Mouse (Mus musculus) hindbrain, embryonic 14.5 days (tissue): Measurements from ENCODE around the gene Mycbpap. TPM values are rescaled to one million over a fixed set of nuclear protein-coding genes. Genes with fewer than 3 reads are reported as not detected.

Experiments used
- ATAC-seq: fragments of 200-750 bp; cut with Nextera tagmentation; 2 replicates; pipeline ENCODE4 v1.8.0; 2017; ENCODE audit warnings: moderate number of reproducible peaks, mild to moderate bottlenecking, moderate TSS enrichment, moderate library complexity; ENCODE audit not compliant: low FRiP score
- DNase-seq: peaks from one replicate; pipeline ENCODE4 v3.0.0-alpha.2; 2015; ENCODE audit warnings: low spot score
- H3K27ac ChIP-seq: fragments of 300-500 bp; sonication (generic); 2 replicates; pipeline ENCODE4 v1.5.1; 2014; ENCODE audit warnings: mild to moderate bottlenecking, moderate library complexity
- H3K27me3 ChIP-seq: fragments of 300-500 bp; sonication (generic); 2 replicates; pipeline ENCODE4 v1.6.1; 2014; ENCODE audit warnings: mild to moderate bottlenecking, low read length, mixed read lengths; ENCODE audit not compliant: control insufficient read depth, insufficient read depth
- H3K36me3 ChIP-seq: fragments of 300-500 bp; sonication (generic); replicated peaks from 2 replicates; pipeline ENCODE4 v1.6.1; 2014; ENCODE audit not compliant: control insufficient read depth, insufficient read depth
- H3K4me1 ChIP-seq: fragments of 300-500 bp; sonication (generic); replicated peaks from 2 replicates; pipeline ENCODE4 v1.6.1; 2014; ENCODE audit warnings: antibody characterized with exemption, low read length, mixed read lengths; ENCODE audit not compliant: control insufficient read depth, insufficient read depth
- H3K4me2 ChIP-seq: fragments of 300-500 bp; sonication (generic); replicated peaks from 2 replicates; pipeline ENCODE4 v1.6.1; 2014; ENCODE audit warnings: mild to moderate bottlenecking, moderate library complexity
- H3K4me3 ChIP-seq: fragments of 300-500 bp; sonication (generic); replicated peaks from 2 replicates; pipeline ENCODE4 v1.5.1; 2014; ENCODE audit warnings: mild to moderate bottlenecking, low read length
- H3K9ac ChIP-seq: fragments of 300-500 bp; sonication (generic); 2 replicates; pipeline ENCODE4 v1.6.1; 2014
- H3K9me3 ChIP-seq: fragments of 300-500 bp; sonication (generic); 2 replicates; pipeline ENCODE4 v1.6.1; 2016; ENCODE audit warnings: low read length; ENCODE audit not compliant: control insufficient read depth
- WGBS: fragments of 180-500 bp; shearing (Covaris S2); extraction: QIAGEN DNeasy Blood & Tissue Kit; methylation state at CpG from one replicate; pipeline ENCODE4 v1.1.7; 2014; 5-methylcytosine and 5-hydroxymethylcytosine counted together
- polyA plus RNA-seq: library from polyadenylated mRNA; unstranded; fragments of >200 nt; fragmentation: Nextera tagmentation; extraction: Ambion mirVana; gene quantifications from 2 replicates; pipeline ENCODE4 v1.2.1, GENCODE M21; 2014

Gene Mycbpap
- polyA plus RNA-seq, 1 experiment from 2014 or later = 3.3 TPM

- Histone ChIP-seq H3K36me3 (no peaks in the 10 kb centered on the region), H3K27me3 (peaks cover 26% of the 10 kb centered on the region), H3K4me2 (peak overlapping the region; percentile 55; the same call in 1 of the 2 replicates), H3K27ac (no peak overlapping the region), H3K4me3 (no peak overlapping the region), H3K4me1 (peaks cover 21% of the 10 kb centered on the region), H3K9me3 (no peaks in the 10 kb centered on the region), H3K9ac (no peak overlapping the region)
- WGBS = 24% methylated on average over 8 of the region's 8 CpGs
- no peak for ATAC-seq
- no peak for DNase-seq
Measured at GRCm38 (mm10) chr11:94500362-94500761, 21.2 kb downstream of the Mycbpap start.

- peak within 1 kb of the TSS; percentile 55 for H3K4me2 ChIP-seq
- H3K4me1 ChIP-seq = peaks cover 21% of the 10 kb centered on the region
- under 1% methylated on average over 25 of the region's 26 CpGs for WGBS
- peak within 1 kb of the TSS; percentile 18 for H3K4me3 ChIP-seq
- H3K9ac ChIP-seq = peak within 1 kb of the TSS; percentile 46
- H3K36me3 ChIP-seq = no peaks in the 10 kb centered on the region
- no peak within 1 kb of the TSS for H3K27ac ChIP-seq
- H3K9me3 ChIP-seq = no peaks in the 10 kb centered on the region
- peaks cover 26% of the 10 kb centered on the region for H3K27me3 ChIP-seq
- DNase-seq (no peak), ATAC-seq (no peak)
Measured at GRCm38 (mm10) chr11:94499661-94500152, 21.8 kb downstream of the Mycbpap start, which contains the start of gene Epn3. TSS of gene Epn3 (minus strand) at chr11:94499974.

GRCm38 (mm10) chr11:94499035-94499434 is 22.5 kb downstream of the Mycbpap start:
- Histone ChIP-seq H3K4me3 (peak overlapping the region; percentile 18), H3K9ac (0 out of 2 replicates have a peak overlapping the region, but pooled peaks have one; percentile 25), H3K27me3 (peaks cover 26% of the 10 kb centered on the region), H3K36me3 (no peaks in the 10 kb centered on the region), H3K4me1 (peaks cover 21% of the 10 kb centered on the region), H3K27ac (no peak overlapping the region), H3K4me2 (peak overlapping the region; percentile 55), H3K9me3 (no peaks in the 10 kb centered on the region)
- WGBS = 13% methylated on average over 2 of the region's 2 CpGs
- DNase-seq = no peak
- peak; percentile 44; the same call in 1 of the 2 replicates for ATAC-seq

- Histone ChIP-seq H3K27ac (peak overlapping the region; percentile 14; the same call in 1 of the 2 replicates), H3K9me3 (no peaks in the 10 kb centered on the region), H3K4me3 (no peak overlapping the region), H3K27me3 (peaks cover 26% of the 10 kb centered on the region), H3K9ac (peak overlapping the region; percentile 25; the same call in 1 of the 2 replicates), H3K4me1 (peaks cover 21% of the 10 kb centered on the region), H3K36me3 (no peaks in the 10 kb centered on the region), H3K4me2 (peak overlapping the region; percentile 28; the same call in 1 of the 2 replicates)
- DNase-seq = peak; percentile 36
- 20% methylated on average over 19 of the region's 19 CpGs for WGBS
- peak; percentile 7; the same call in 1 of the 2 replicates for ATAC-seq
Measured at GRCm38 (mm10) chr11:94498093-94498996, 23.2 kb downstream of the Mycbpap start.

- Histone ChIP-seq H3K4me1 (peaks cover 30% of the 10 kb centered on the region), H3K4me2 (no peak overlapping the region), H3K9ac (no peak overlapping the region), H3K36me3 (no peaks in the 10 kb centered on the region), H3K4me3 (no peak overlapping the region), H3K27ac (no peak overlapping the region), H3K9me3 (no peaks in the 10 kb centered on the region), H3K27me3 (peaks cover 37% of the 10 kb centered on the region)
- 79% methylated on average over 3 of the region's 3 CpGs for WGBS
- DNase-seq (no peak), ATAC-seq (no peak)
Measured at GRCm38 (mm10) chr11:94495415-94495814, 26.1 kb downstream of the Mycbpap start.

GRCm38 (mm10) chr11:94491749-94492099 is 29.8 kb downstream of the Mycbpap start:
- Histone ChIP-seq H3K9me3 (no peaks in the 10 kb centered on the region), H3K27me3 (peaks cover 27% of the 10 kb centered on the region; the same call in 1 of the 2 replicates), H3K4me1 (peaks cover 9% of the 10 kb centered on the region; the same call in 1 of the 2 replicates), H3K27ac (no peak overlapping the region), H3K9ac (peak overlapping the region; percentile 64; the same call in 1 of the 2 replicates), H3K4me2 (peak overlapping the region; percentile 77), H3K36me3 (no peaks in the 10 kb centered on the region), H3K4me3 (peak overlapping the region; percentile 45)
- 72% methylated on average over 7 of the region's 7 CpGs for WGBS
- ATAC-seq (no peak), DNase-seq (no peak)

- H3K4me1 ChIP-seq = peaks cover 9% of the 10 kb centered on the region; the same call in 1 of the 2 replicates
- 5% methylated on average over 54 of the region's 55 CpGs for WGBS
- H3K36me3 ChIP-seq = no peaks in the 10 kb centered on the region
- no peak overlapping the region for H3K27ac ChIP-seq
- H3K4me2 ChIP-seq = peak overlapping the region; percentile 77
- ATAC-seq (peak; percentile 56; the same call in 1 of the 2 replicates), DNase-seq (peak; percentile 70)
- no peaks in the 10 kb centered on the region for H3K9me3 ChIP-seq
- peaks cover 31% of the 10 kb centered on the region; the same call in 1 of the 2 replicates for H3K27me3 ChIP-seq
- H3K9ac ChIP-seq = peak overlapping the region; percentile 64
- peak overlapping the region; percentile 45 for H3K4me3 ChIP-seq
Measured at GRCm38 (mm10) chr11:94491035-94491748, 30.4 kb downstream of the Mycbpap start.

GRCm38 (mm10) chr11:94489745-94490144 is 31.8 kb downstream of the Mycbpap start:
- Histone ChIP-seq H3K4me3 (no peak overlapping the region), H3K27ac (no peak overlapping the region), H3K36me3 (no peaks in the 10 kb centered on the region), H3K9ac (no peak overlapping the region), H3K9me3 (no peaks in the 10 kb centered on the region), H3K27me3 (peaks cover 36% of the 10 kb centered on the region), H3K4me1 (peaks cover 9% of the 10 kb centered on the region; the same call in 1 of the 2 replicates), H3K4me2 (no peak overlapping the region)
- DNase-seq = no peak
- no peak for ATAC-seq
- WGBS = 37% methylated on average over 4 of the region's 4 CpGs
